Mouse (Mus musculus): Measurements from ENCODE around the gene Myh7.

GRCm38 (mm10) chr14:54968344-54968743 is 26.1 kb downstream of the Myh7 start:
- no peak for TF ChIP-seq FLI1 (IDR thresholded peaks at IDR 0.05; ENCODE audit: low read length)
- no peak for TF ChIP-seq GATA1 (IDR thresholded peaks at IDR 0.05; ENCODE audit: borderline replicate concordance, low read length)
